Mouse (Mus musculus) left cerebral cortex, adult 6 months (tissue): Measurements from ENCODE around the gene Npy5r. TPM values are rescaled to one million over a fixed set of nuclear protein-coding genes. Genes with fewer than 3 reads are reported as not detected.

Experiments
- long read RNA-seq, 2 experiments: library from polyadenylated mRNA; unstranded; transcript quantifications; one replicate each; pipeline ENCODE4 v2.0.0; 2019 to 2020
- polyA plus RNA-seq: library from polyadenylated mRNA; unstranded; fragments of <200 nt; fragmentation: Nextera tagmentation; gene quantifications from 2 replicates; pipeline ENCODE4 v1.2.3, GENCODE M21; 2021

Npy5r gene
- 6.3 and 6.6 TPM in 2 replicates for polyA plus RNA-seq
- long read RNA-seq, experiment 1, transcript Npy5r-201 (2 exons, 2,314 nt) = minor isoform, 6 of 30 reads
- long read RNA-seq, experiment 1, transcript Npy5r-203 (2 exons, 1,747 nt) = major isoform, 17 of 30 reads
- long read RNA-seq, experiment 1, partial matches to known transcripts = 4 of 30 reads
- long read RNA-seq, experiment 1, other reads (novel, unspliced or antisense) = 3 of 30 reads
- long read RNA-seq, experiment 2, partial matches to known transcripts = 0 of 8 reads
- long read RNA-seq, experiment 2, other reads (novel, unspliced or antisense) = 1 of 8 reads

DNA sequence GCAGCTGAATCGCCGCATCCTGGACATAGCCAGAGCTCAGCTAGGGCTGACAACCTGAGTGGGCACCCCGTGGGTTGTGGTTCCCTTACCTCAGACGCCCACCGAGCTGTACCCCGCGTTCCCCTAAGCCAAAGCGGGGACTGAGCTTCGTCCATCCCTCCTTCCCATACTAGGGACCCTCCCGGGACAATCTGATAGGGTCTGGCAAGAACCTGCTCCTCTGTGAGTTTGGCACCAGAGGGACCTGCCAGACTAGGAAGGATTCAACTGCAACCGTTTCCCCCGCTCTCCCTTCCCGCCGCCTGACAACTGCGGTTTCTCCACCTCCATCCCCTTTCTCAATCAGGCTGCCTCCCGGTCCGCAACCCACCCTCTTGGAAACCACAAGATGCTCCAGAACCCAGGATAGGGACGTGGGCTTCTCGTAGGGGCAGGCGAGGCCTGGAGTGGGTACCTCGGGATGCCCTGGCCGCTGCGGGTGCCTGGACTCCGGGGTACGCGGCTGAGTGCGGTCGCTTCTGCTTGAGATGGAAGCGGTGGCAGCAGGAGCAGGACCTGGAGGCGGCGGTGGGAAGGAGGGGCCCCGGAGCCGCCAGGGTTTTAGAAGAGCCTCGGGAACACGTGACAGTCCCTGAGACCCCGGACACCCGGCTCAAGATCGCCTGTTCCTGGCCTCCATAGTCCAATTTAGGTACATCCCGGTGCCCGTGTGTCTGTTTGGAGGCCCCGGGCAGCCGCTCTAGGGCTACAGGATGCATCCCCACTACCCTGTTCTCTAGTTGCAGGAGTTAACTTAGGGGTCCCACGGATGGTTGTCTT lies at the start of gene Npy5r:
Gene Npy5r (minus strand): TSS at position 618 of the 819 bp plus-strand sequence.

GRCm38 (mm10) chr8:66696970-66697843 lies 9.3 kb upstream of the Npy5r start, which contains the start of gene Npy1r:
Gene Npy1r, plus strand, starts transcription at chr8:66697192.

Other genes starting within 250 kb of the Npy5r start
- gene Tma16, start 201.6 kb downstream of the Npy5r start, polyA plus RNA-seq = 4.7 and 5.7 TPM in 2 replicates
- gene Tktl2, start 176.4 kb downstream of the Npy5r start, polyA plus RNA-seq = 0.05 and 0.12 TPM in 2 replicates
- 10.1 and 13.8 TPM in 2 replicates for gene Npy1r, start 9.1 kb upstream of the Npy5r start, polyA plus RNA-seq
- gene Naf1, start 172.1 kb upstream of the Npy5r start, polyA plus RNA-seq = 3.5 and 11.5 TPM in 2 replicates